Comparison of ENCODE assay signal across 23 mouse cellular contexts in genomic region chr5:131075795-131076194, GRCm38 (mm10).
A peak's percentile ranks its signal among the peaks of the same experiment; 100 is the strongest.
DNase-seq lines count a peak whose midpoint lies in the region; ATAC-seq and TF ChIP-seq lines count a peak whose summit lies in the region.
"Had no signal": no experiment of that assay in that cellular context is flagged by ENCODE, and none has a peak within 500 bp of the region (broad histone marks: within the 10 kb centered on the region; RNA-seq: fewer than 3 reads in every experiment).

No protein-coding gene starts in this region.

- POLR2A ChIA-PET in Patski (lab: Charles Lee), result no interaction called here

- peaks cover 31% of the 10 kb centered on the region for H3K4me1 ChIP-seq in E14TG2a.4 (replicated peaks; ENCODE audit: low read depth, low read length)
- no peaks in the 10 kb centered on the region for H3K4me1 ChIP-seq in stomach, postnatal 0 days (replicated peaks; ENCODE audit: control insufficient read depth, insufficient read depth)
- H3K4me1 ChIP-seq: embryonic facial prominence, embryonic 15.5 days; forebrain, embryonic 10.5 days; forebrain, embryonic 15.5 days; heart, embryonic 10.5 days; hindbrain, embryonic 13.5 days had no signal

- no peak for DNase-seq in layer of hippocampus, adult 2 months (ENCODE audit: low spot score in 2 of 2)
- DNase-seq in layer of hippocampus, postnatal 36 days, result no peak
- DNase-seq in Patski (ENCODE audit: low read depth, low spot score), result no peak
- DNase-seq in stomach, postnatal 0 days (ENCODE audit: low spot score), result no peak
- DNase-seq in urinary bladder, postnatal 4 days (ENCODE audit: low spot score in 2 of 2), result no peak
- DNase-seq: adrenal gland, adult 2 months; adrenal gland, postnatal 25 days; cerebellum, adult 18-20 months; cerebellum, adult 9-11 months; embryo, embryonic 11 days; gastrocnemius, postnatal 10 days; heart, adult 18-20 months; heart, postnatal 14 days had no signal

- H3K27me3 ChIP-seq in E14TG2a.4 (ENCODE audit: insufficient read depth, low read length), result no peaks in the 10 kb centered on the region
- H3K27me3 ChIP-seq in Patski, result no peaks in the 10 kb centered on the region
- no peaks in the 10 kb centered on the region for H3K27me3 ChIP-seq in stomach, postnatal 0 days (ENCODE audit: control insufficient read depth, insufficient read depth, low read length)
- H3K27me3 ChIP-seq: CH12.LX; embryonic facial prominence, embryonic 15.5 days; forebrain, embryonic 15.5 days; hindbrain, embryonic 13.5 days had no signal

- no peak overlapping the region for H3K9ac ChIP-seq in stomach, postnatal 0 days (ENCODE audit: low read length)
- H3K9ac ChIP-seq: embryonic facial prominence, embryonic 15.5 days; forebrain, embryonic 15.5 days; hindbrain, embryonic 13.5 days had no signal

- H3K4me3 ChIP-seq in layer of hippocampus, adult 2 months, result no peak overlapping the region
- H3K4me3 ChIP-seq in E14TG2a.4 (replicated peaks; ENCODE audit: low read length), result no peak overlapping the region
- no peak overlapping the region for H3K4me3 ChIP-seq in stomach, postnatal 0 days (ENCODE audit: low read depth, low read length)
- H3K4me3 ChIP-seq: embryonic facial prominence, embryonic 15.5 days; erythroblast, embryonic 14.5 days; forebrain, embryonic 10.5 days; forebrain, embryonic 15.5 days; heart, embryonic 10.5 days; hindbrain, embryonic 13.5 days had no signal

- ATAC-seq in Patski, result no peak
- ATAC-seq in stomach, postnatal 0 days (ENCODE audit: low FRiP score, low TSS enrichment), result no peak
- ATAC-seq: forebrain, embryonic 15.5 days; hindbrain, postnatal 0 days had no signal

- no peak overlapping the region for H3K4me2 ChIP-seq in stomach, postnatal 0 days (replicated peaks; ENCODE audit: low read depth)
- H3K4me2 ChIP-seq: embryonic facial prominence, embryonic 15.5 days; forebrain, embryonic 15.5 days; hindbrain, embryonic 13.5 days had no signal

- CTCF ChIA-PET in Patski (lab: Charles Lee), result no interaction called here

- peak; percentile 53 for TF ChIP-seq CTCF in layer of hippocampus, adult 2 months (conservative IDR thresholded peaks at IDR 0.05)
- TF ChIP-seq CTCF in E14TG2a.4 (conservative IDR thresholded peaks at IDR 0.05; ENCODE audit: low read length), result peak; percentile 66
- peak; percentile 38 for TF ChIP-seq CTCF in Patski (IDR thresholded peaks at IDR 0.05)
- 0 out of 2 replicates have a peak, but pooled peaks have one; percentile 9 for TF ChIP-seq CTCF in stomach, postnatal 0 days (IDR thresholded peaks at IDR 0.05; ENCODE audit: low read depth)

- in situ Hi-C loops in Patski (cut with MboI; ENCODE audit: low pct_unique_long_range_greater_than_20kb), result no loop called here

- TF ChIP-seq EP300 in stomach, postnatal 0 days (optimal IDR thresholded peaks at IDR 0.05), result no peak

- H3K27ac ChIP-seq in layer of hippocampus, adult 2 months, result no peak overlapping the region
- no peak overlapping the region for H3K27ac ChIP-seq in stomach, postnatal 0 days (replicated peaks)
- H3K27ac ChIP-seq: embryonic facial prominence, embryonic 15.5 days; forebrain, embryonic 10.5 days; forebrain, embryonic 15.5 days; heart, embryonic 10.5 days; hindbrain, embryonic 13.5 days; hindbrain, postnatal 0 days had no signal

- no peaks in the 10 kb centered on the region for H3K36me3 ChIP-seq in E14TG2a.4 (ENCODE audit: insufficient read depth, low read length)
- H3K36me3 ChIP-seq in stomach, postnatal 0 days (ENCODE audit: control insufficient read depth, insufficient read depth, low read length), result no peaks in the 10 kb centered on the region
- H3K36me3 ChIP-seq: embryonic facial prominence, embryonic 15.5 days; forebrain, embryonic 10.5 days; forebrain, embryonic 15.5 days; G1E; heart, embryonic 10.5 days had no signal

- WGBS in stomach, postnatal 0 days, result 90% methylated on average over 7 of the region's 7 CpGs

- H3K9me3 ChIP-seq in E14TG2a.4 (ENCODE audit: low read length), result peaks cover 2% of the 10 kb centered on the region; the same call in 1 of the 2 replicates
- no peaks in the 10 kb centered on the region for H3K9me3 ChIP-seq in stomach, postnatal 0 days (ENCODE audit: control insufficient read depth, low read length)
- H3K9me3 ChIP-seq: embryonic facial prominence, embryonic 15.5 days; forebrain, embryonic 10.5 days; forebrain, embryonic 15.5 days; heart, embryonic 10.5 days; hindbrain, embryonic 13.5 days had no signal

Comparison
In these comparisons a context has a peak if more than half of its experiments do, and no peak if none do; other contexts are left out.
1. CTCF ChIP-seq: peak in every context shown above with its lines; median percentile 66 in E14TG2a.4; 53 in layer of hippocampus, adult 2 months; 38 in Patski; 9 in stomach, postnatal 0 days.